17 mouse cellular contexts compared by ENCODE assay signal in genomic region chr5:43390997-43391396, GRCm38 (mm10).
DNase-seq lines count a peak whose midpoint lies in the region; ATAC-seq and TF ChIP-seq lines count a peak whose summit lies in the region.
"Had no signal": no experiment of that assay in that cellular context is flagged by ENCODE, and none has a peak within 500 bp of the region (broad histone marks: within the 10 kb centered on the region; RNA-seq: fewer than 3 reads in every experiment).

No protein-coding gene starts in this region.

- no peaks in the 10 kb centered on the region for H3K9me3 ChIP-seq in kidney, embryonic 14.5 days (ENCODE audit: control insufficient read depth, low read length)
- H3K9me3 ChIP-seq in kidney, postnatal 0 days (replicated peaks; ENCODE audit: low read length), result no peaks in the 10 kb centered on the region
- H3K9me3 ChIP-seq: forebrain, embryonic 10.5 days; forebrain, embryonic 13.5 days; heart, embryonic 10.5 days; heart, embryonic 13.5 days; hindbrain, embryonic 12.5 days; intestine, embryonic 15.5 days had no signal

- H3K4me2 ChIP-seq in kidney, embryonic 14.5 days (replicated peaks; ENCODE audit: low read depth, low read length), result no peak overlapping the region
- H3K4me2 ChIP-seq in kidney, postnatal 0 days (ENCODE audit: low read length), result no peak overlapping the region
- H3K4me2 ChIP-seq: forebrain, embryonic 13.5 days; heart, embryonic 13.5 days; hindbrain, embryonic 12.5 days; intestine, embryonic 15.5 days had no signal

- H3K9ac ChIP-seq in kidney, embryonic 14.5 days (ENCODE audit: low read depth, low read length), result no peak overlapping the region
- H3K9ac ChIP-seq in kidney, postnatal 0 days (ENCODE audit: low read depth, low read length), result no peak overlapping the region
- H3K9ac ChIP-seq: forebrain, embryonic 13.5 days; heart, embryonic 13.5 days; hindbrain, embryonic 12.5 days; intestine, embryonic 15.5 days had no signal

- H3K27me3 ChIP-seq in kidney, embryonic 14.5 days (ENCODE audit: control insufficient read depth, insufficient read depth, low read length), result no peaks in the 10 kb centered on the region
- no peaks in the 10 kb centered on the region for H3K27me3 ChIP-seq in kidney, postnatal 0 days (ENCODE audit: insufficient read depth, low read length)
- H3K27me3 ChIP-seq: forebrain, embryonic 13.5 days; heart, embryonic 13.5 days; hindbrain, embryonic 12.5 days; intestine, embryonic 15.5 days had no signal

- no peak overlapping the region for H3K4me3 ChIP-seq in kidney, embryonic 14.5 days (ENCODE audit: low read length)
- H3K4me3 ChIP-seq in kidney, postnatal 0 days (replicated peaks; ENCODE audit: low read depth, low read length), result no peak overlapping the region
- H3K4me3 ChIP-seq: forebrain, embryonic 10.5 days; forebrain, embryonic 13.5 days; heart, adult 2 months; heart, embryonic 10.5 days; heart, embryonic 13.5 days; hindbrain, embryonic 12.5 days; intestine, embryonic 15.5 days had no signal

- peak; percentile 5 to 6 for DNase-seq in cerebellum, postnatal 10 days
- DNase-seq in cerebellum, postnatal 4 days (ENCODE audit: low spot score in 2 of 2), result no peak
- no peak for DNase-seq in kidney, postnatal 4 days
- peak; percentile 25 for DNase-seq in kidney, postnatal 0 days (ENCODE audit: low spot score)
- DNase-seq in kidney, postnatal 36 days, result no peak
- peak; percentile 16 for DNase-seq in gonadal fat pad, adult 2 months (ENCODE audit: low read depth)
- DNase-seq in B cell, adult 2 months, result no peak
- DNase-seq: gastrocnemius, postnatal 25 days had no signal

- no peaks in the 10 kb centered on the region for H3K4me1 ChIP-seq in kidney, embryonic 14.5 days (ENCODE audit: control insufficient read depth, insufficient read depth, low read length)
- H3K4me1 ChIP-seq in kidney, postnatal 0 days (replicated peaks; ENCODE audit: insufficient read depth, low read length), result no peaks in the 10 kb centered on the region
- H3K4me1 ChIP-seq: forebrain, embryonic 10.5 days; forebrain, embryonic 13.5 days; heart, embryonic 10.5 days; hindbrain, embryonic 12.5 days; intestine, embryonic 15.5 days had no signal

- no peaks in the 10 kb centered on the region for H3K36me3 ChIP-seq in kidney, embryonic 14.5 days (ENCODE audit: control insufficient read depth, insufficient read depth, low read length)
- no peaks in the 10 kb centered on the region for H3K36me3 ChIP-seq in kidney, postnatal 0 days (ENCODE audit: insufficient read depth, low read length)
- H3K36me3 ChIP-seq: forebrain, embryonic 10.5 days; heart, embryonic 10.5 days; heart, embryonic 13.5 days; hindbrain, embryonic 12.5 days; intestine, embryonic 15.5 days had no signal

- WGBS in kidney, embryonic 14.5 days, result 4% methylated on average over 2 of the region's 2 CpGs
- WGBS in kidney, postnatal 0 days, result 2% methylated on average over 2 of the region's 2 CpGs

- peak; percentile 55; the same call in 1 of the 2 replicates for ATAC-seq in kidney, embryonic 14.5 days (ENCODE audit: low FRiP score, low TSS enrichment)
- no peak for ATAC-seq in kidney, postnatal 0 days (replicated peaks; ENCODE audit: low FRiP score, low read depth)
- ATAC-seq: activated CD4-positive, CD25-positive, alpha-beta regulatory T cell, adult 4 months had no signal

- no peak overlapping the region for H3K27ac ChIP-seq in kidney, embryonic 14.5 days (ENCODE audit: low read depth, low read length)
- no peak overlapping the region for H3K27ac ChIP-seq in kidney, postnatal 0 days
- H3K27ac ChIP-seq: forebrain, embryonic 10.5 days; forebrain, embryonic 13.5 days; heart, adult 2 months; heart, embryonic 10.5 days; heart, embryonic 13.5 days; hindbrain, embryonic 12.5 days; intestine, embryonic 15.5 days had no signal

- no peak for TF ChIP-seq CTCF in kidney, postnatal 0 days (IDR thresholded peaks at IDR 0.05; ENCODE audit: low read depth)

Comparison
In these comparisons a context has a peak if more than half of its experiments do, and no peak if none do; other contexts are left out.
1. DNase-seq: peak in cerebellum, postnatal 10 days (2 of 2), kidney, postnatal 0 days (single experiment) and gonadal fat pad, adult 2 months (single experiment); none in cerebellum, postnatal 4 days (0 of 2), kidney, postnatal 4 days (0 of 2), kidney, postnatal 36 days (0 of 2) and B cell, adult 2 months (0 of 2).